Mouse (Mus musculus): ENCODE data around the gene Pnpla5.
"Not testable (repeated sequence)": the region's sequence is repeated elsewhere in the genome, so short reads cannot be mapped to it uniquely, and the experiment has no call there.

The Pnpla5 gene

GRCm38 (mm10) chr15:84115727-84116126 lies 7.2 kb downstream of the Pnpla5 start:
- DNase-seq, result no peak

- no peak for DNase-seq
Observed at GRCm38 (mm10) chr15:84113873-84114272, 9.1 kb downstream of the Pnpla5 start.

- no peak for DNase-seq
Observed at GRCm38 (mm10) chr15:84108899-84109298, 14.1 kb downstream of the Pnpla5 start.

GRCm38 (mm10) chr15:84105924-84106500 lies 17.0 kb downstream of the Pnpla5 start:
- no peak for DNase-seq

GRCm38 (mm10) chr15:84105105-84105923 lies 17.7 kb downstream of the Pnpla5 start, which contains the start of gene Sult4a1:
TSS of gene Sult4a1 (minus strand) at chr15:84105754.
- no peak for DNase-seq

- no peak for DNase-seq
Observed at GRCm38 (mm10) chr15:84104626-84105025, 18.3 kb downstream of the Pnpla5 start.

GRCm38 (mm10) chr15:84097536-84097935 lies 25.4 kb downstream of the Pnpla5 start:
- not testable (repeated sequence) for DNase-seq

GRCm38 (mm10) chr15:84096051-84096450 lies 26.9 kb downstream of the Pnpla5 start:
- DNase-seq, result no peak

- DNase-seq, result no peak
Observed at GRCm38 (mm10) chr15:84094921-84095320, 28.1 kb downstream of the Pnpla5 start.

- DNase-seq, result no peak
Observed at GRCm38 (mm10) chr15:84086775-84087174, 36.2 kb downstream of the Pnpla5 start.

GRCm38 (mm10) chr15:84086364-84086763 lies 36.6 kb downstream of the Pnpla5 start:
- DNase-seq, result no peak

GRCm38 (mm10) chr15:84080069-84080468 lies 42.9 kb downstream of the Pnpla5 start:
- DNase-seq, result no peak

- DNase-seq, result no peak
Observed at GRCm38 (mm10) chr15:84079519-84079918, 43.5 kb downstream of the Pnpla5 start.

- DNase-seq, result no peak
Observed at GRCm38 (mm10) chr15:84078667-84079066, 44.3 kb downstream of the Pnpla5 start.

GRCm38 (mm10) chr15:84077151-84077550 lies 45.8 kb downstream of the Pnpla5 start:
- DNase-seq, result no peak

GRCm38 (mm10) chr15:84074705-84075185 lies 48.2 kb downstream of the Pnpla5 start:
- no peak for DNase-seq

- peak; percentile 13 for DNase-seq
Observed at GRCm38 (mm10) chr15:84073911-84074704, 48.9 kb downstream of the Pnpla5 start.

- no peak for DNase-seq
Observed at GRCm38 (mm10) chr15:84073058-84073457, 49.9 kb downstream of the Pnpla5 start.

- no peak for DNase-seq
Observed at GRCm38 (mm10) chr15:84072226-84072625, 50.7 kb downstream of the Pnpla5 start.

- no peak for DNase-seq
Observed at GRCm38 (mm10) chr15:84070116-84070676, 52.8 kb downstream of the Pnpla5 start.

GRCm38 (mm10) chr15:84069455-84070050 lies 53.4 kb downstream of the Pnpla5 start:
- no peak for DNase-seq

- DNase-seq, result no peak
Observed at GRCm38 (mm10) chr15:84065701-84066100, 57.3 kb downstream of the Pnpla5 start.

GRCm38 (mm10) chr15:84065140-84065539 lies 57.8 kb downstream of the Pnpla5 start, which contains the start of gene Efcab6:
TSS of gene Efcab6 (minus strand) at chr15:84065379.
- DNase-seq, result no peak
